Mouse (Mus musculus): Measurements from ENCODE around the gene Zfp26.

Gene Zfp26

GRCm38 (mm10) chr9:20459377-20460317 lies at the start of gene Zfp26:
Zfp26 (minus strand) TSS chr9:20460162.
- DNase-seq (ENCODE audit: low spot score): peak; percentile 75

GRCm38 (mm10) chr9:20509676-20510075 lies 49.7 kb upstream of the Zfp26 start:
- DNase-seq (ENCODE audit: low spot score): no peak

- DNase-seq (ENCODE audit: low spot score): no peak
Observed at GRCm38 (mm10) chr9:20504801-20505200, 44.8 kb upstream of the Zfp26 start.

GRCm38 (mm10) chr9:20493281-20493680 lies 33.3 kb upstream of the Zfp26 start:
- no peak for DNase-seq (ENCODE audit: low spot score)

GRCm38 (mm10) chr9:20492527-20493233 lies 32.7 kb upstream of the Zfp26 start, which contains the start of gene Zfp426:
Zfp426 (minus strand) TSS chr9:20492746.
- peak; percentile 82 for DNase-seq (ENCODE audit: low spot score)

- no peak for DNase-seq (ENCODE audit: low spot score)
Observed at GRCm38 (mm10) chr9:20491858-20492526, 32.0 kb upstream of the Zfp26 start.

- no peak for DNase-seq (ENCODE audit: low spot score)
Observed at GRCm38 (mm10) chr9:20489536-20489935, 29.6 kb upstream of the Zfp26 start.

GRCm38 (mm10) chr9:20479396-20479795 lies 19.4 kb upstream of the Zfp26 start:
- no peak for DNase-seq (ENCODE audit: low spot score)

- DNase-seq (ENCODE audit: low spot score): no peak
Observed at GRCm38 (mm10) chr9:20476632-20477031, 16.7 kb upstream of the Zfp26 start.

GRCm38 (mm10) chr9:20466761-20467442 lies 6.9 kb upstream of the Zfp26 start:
- no peak for DNase-seq (ENCODE audit: low spot score)

- no peak for DNase-seq (ENCODE audit: low spot score)
Observed at GRCm38 (mm10) chr9:20453647-20454046, 6.3 kb downstream of the Zfp26 start.

- no peak for DNase-seq (ENCODE audit: low spot score)
Observed at GRCm38 (mm10) chr9:20451493-20451892, 8.5 kb downstream of the Zfp26 start.

- no peak for DNase-seq (ENCODE audit: low spot score)
Observed at GRCm38 (mm10) chr9:20443183-20443783, 16.7 kb downstream of the Zfp26 start.

- no peak for DNase-seq (ENCODE audit: low spot score)
Observed at GRCm38 (mm10) chr9:20430004-20430403, 30.0 kb downstream of the Zfp26 start.

- no peak for DNase-seq (ENCODE audit: low spot score)
Observed at GRCm38 (mm10) chr9:20411460-20411859, 48.5 kb downstream of the Zfp26 start.

- no peak for DNase-seq (ENCODE audit: low spot score)
Observed at GRCm38 (mm10) chr9:20409319-20409718, 50.6 kb downstream of the Zfp26 start.

- no peak for DNase-seq (ENCODE audit: low spot score)
Observed at GRCm38 (mm10) chr9:20385343-20385703, 74.6 kb downstream of the Zfp26 start.

- peak; percentile 89 for DNase-seq (ENCODE audit: low spot score)
Observed at GRCm38 (mm10) chr9:20384532-20385342, 75.2 kb downstream of the Zfp26 start, which contains the start of gene Zfp560. Zfp560 (minus strand) TSS chr9:20385177.

- DNase-seq (ENCODE audit: low spot score): no peak
Observed at GRCm38 (mm10) chr9:20383659-20384058, 76.3 kb downstream of the Zfp26 start.
